Mouse (Mus musculus) G1E (cell line): ENCODE data around the gene Ndufa4l2.

ENCODE experiments used
- CTCF ChIP-seq: IDR thresholded peaks from 2 replicates; pipeline ENCODE4 v1.5.1; 2012; ENCODE audit warnings: low read depth, low read length, inconsistent platforms, mixed read lengths
- GATA1 ChIP-seq: IDR thresholded peaks from 2 replicates; pipeline ENCODE4 v1.6.1; 2012; ENCODE audit warnings: borderline replicate concordance, low read length, inconsistent platforms, mixed read lengths

DNA sequence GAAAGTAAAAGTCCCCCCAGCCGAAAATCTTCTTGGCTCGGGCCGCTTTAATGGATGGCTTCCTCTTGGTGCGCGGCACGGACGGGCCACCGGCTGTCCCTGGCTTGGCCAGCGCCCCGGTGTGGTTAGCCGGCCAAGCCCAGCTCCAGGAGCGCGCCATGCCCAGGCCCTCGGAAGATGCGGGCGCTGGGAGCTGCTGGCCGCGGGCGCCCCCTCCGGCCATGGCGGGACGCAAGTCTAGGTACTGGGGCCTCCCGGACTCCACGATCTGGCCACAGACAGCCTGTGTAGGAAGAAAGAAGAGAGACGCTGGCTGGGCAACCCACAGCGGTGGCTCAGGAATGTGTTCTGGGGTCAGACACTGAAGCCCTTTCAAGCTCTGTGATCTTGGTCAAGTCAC is 11.9 kb downstream of the Ndufa4l2 start:
- TF ChIP-seq CTCF: no peak
- TF ChIP-seq GATA1: no peak
